Mouse (Mus musculus): ENCODE measurements around the gene Cntnap4.

DNA sequence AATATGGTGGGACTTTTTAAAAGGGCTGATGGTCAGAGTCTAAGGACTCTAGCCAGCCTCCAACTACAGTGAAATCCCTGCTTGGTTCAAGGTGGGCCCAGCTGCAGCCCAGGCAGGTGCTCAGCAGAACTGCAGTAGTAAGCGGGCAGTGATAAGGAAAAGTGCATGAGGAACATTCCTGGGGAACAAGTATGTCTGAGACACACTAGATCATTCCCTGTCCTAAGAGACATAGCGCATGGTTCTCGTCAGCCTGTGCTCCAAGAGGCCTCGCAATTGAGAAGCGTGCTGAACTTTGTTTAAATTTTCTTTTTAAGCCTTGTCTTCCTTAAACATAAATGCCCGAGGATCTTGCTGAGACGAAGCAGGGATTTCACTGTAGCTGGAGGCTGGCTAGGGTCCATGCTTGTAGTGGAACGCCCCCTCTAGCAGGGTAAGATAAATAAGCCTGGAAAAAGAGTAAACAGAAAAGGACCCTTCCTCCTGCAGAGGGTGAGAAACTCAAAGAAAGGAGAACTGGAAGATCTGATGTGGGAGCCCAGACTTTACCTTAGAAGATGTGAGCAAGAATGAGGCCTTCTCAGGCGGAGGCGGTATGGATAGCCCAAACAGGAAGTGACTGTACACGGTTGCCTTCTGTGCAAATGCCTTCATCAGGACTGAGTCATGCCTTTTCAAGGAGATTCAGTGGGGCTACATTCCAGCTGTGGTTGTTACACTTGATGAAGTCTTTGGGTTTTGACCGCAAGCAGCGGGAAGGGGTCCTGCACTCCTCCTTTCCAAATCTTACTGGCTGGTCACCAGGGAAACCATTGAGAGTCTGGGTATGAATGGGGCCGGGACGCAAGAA lies 161.0 kb downstream of the Cntnap4 start:
- TF ChIP-seq CTCF (IDR thresholded peaks at IDR 0.05; ENCODE audit: low read depth) (no peak), EP300 (optimal IDR thresholded peaks at IDR 0.05) (no peak)
